Mouse (Mus musculus) midbrain, embryonic 14.5 days (tissue): ENCODE measurements around the gene Snai1. TPM values are rescaled to one million over a fixed set of nuclear protein-coding genes. Genes with fewer than 3 reads are reported as not detected.

ENCODE experiments used
- ATAC-seq: fragments of 200-750 bp; cut with Nextera tagmentation; 2 replicates; pipeline ENCODE4 v1.8.0; 2017; ENCODE audit warnings: moderate number of reproducible peaks, moderate library complexity; ENCODE audit not compliant: low FRiP score, low TSS enrichment
- DNase-seq: peaks from one replicate; pipeline ENCODE4 v3.0.0-alpha.2; 2015
- H3K27ac ChIP-seq: fragments of 300-500 bp; sonication (generic); replicated peaks from 2 replicates; pipeline ENCODE4 v1.5.1; 2014; ENCODE audit warnings: mild to moderate bottlenecking, low read depth, low read length, moderate library complexity
- H3K27me3 ChIP-seq: fragments of 300-500 bp; sonication (generic); 2 replicates; pipeline ENCODE4 v1.6.1; 2014; ENCODE audit warnings: low read length, control low read depth, mixed read lengths; ENCODE audit not compliant: control insufficient read depth, insufficient read depth
- H3K36me3 ChIP-seq: fragments of 300-500 bp; sonication (generic); 2 replicates; pipeline ENCODE4 v1.6.1; 2014; ENCODE audit warnings: low read length, control low read depth; ENCODE audit not compliant: control insufficient read depth, insufficient read depth
- H3K4me1 ChIP-seq: fragments of 300-500 bp; sonication (generic); 2 replicates; pipeline ENCODE4 v1.6.1; 2014; ENCODE audit warnings: mild to moderate bottlenecking, antibody characterized with exemption, low read length, control low read depth; ENCODE audit not compliant: control insufficient read depth, insufficient read depth
- H3K4me2 ChIP-seq: fragments of 300-500 bp; sonication (generic); 2 replicates; pipeline ENCODE4 v1.6.1; 2014; ENCODE audit warnings: mild to moderate bottlenecking, low read length, moderate library complexity
- H3K4me3 ChIP-seq: fragments of 300-500 bp; sonication (generic); replicated peaks from 2 replicates; pipeline ENCODE4 v1.5.1; 2014; ENCODE audit warnings: low read depth, low read length
- H3K9ac ChIP-seq: fragments of 300-500 bp; sonication (generic); replicated peaks from 2 replicates; pipeline ENCODE4 v1.6.1; 2014; ENCODE audit warnings: mild to moderate bottlenecking, low read length, moderate library complexity
- H3K9me3 ChIP-seq: fragments of 300-500 bp; sonication (generic); 2 replicates; pipeline ENCODE4 v1.6.1; 2016; ENCODE audit warnings: low read length, control low read depth, mixed read lengths; ENCODE audit not compliant: control insufficient read depth
- WGBS: fragments of 180-500 bp; shearing (Covaris S2); extraction: QIAGEN DNeasy Blood & Tissue Kit; methylation state at CpG from one replicate; pipeline ENCODE4 v1.1.7; 2014; 5-methylcytosine and 5-hydroxymethylcytosine counted together
- polyA plus RNA-seq: library from polyadenylated mRNA; unstranded; fragments of >200 nt; fragmentation: Nextera tagmentation; extraction: Ambion mirVana; gene quantifications from 2 replicates; pipeline ENCODE4 v1.2.1, GENCODE M21; 2014

The Snai1 gene
- polyA plus RNA-seq, 1 experiment from 2014 or later: 4.4 TPM

DNA sequence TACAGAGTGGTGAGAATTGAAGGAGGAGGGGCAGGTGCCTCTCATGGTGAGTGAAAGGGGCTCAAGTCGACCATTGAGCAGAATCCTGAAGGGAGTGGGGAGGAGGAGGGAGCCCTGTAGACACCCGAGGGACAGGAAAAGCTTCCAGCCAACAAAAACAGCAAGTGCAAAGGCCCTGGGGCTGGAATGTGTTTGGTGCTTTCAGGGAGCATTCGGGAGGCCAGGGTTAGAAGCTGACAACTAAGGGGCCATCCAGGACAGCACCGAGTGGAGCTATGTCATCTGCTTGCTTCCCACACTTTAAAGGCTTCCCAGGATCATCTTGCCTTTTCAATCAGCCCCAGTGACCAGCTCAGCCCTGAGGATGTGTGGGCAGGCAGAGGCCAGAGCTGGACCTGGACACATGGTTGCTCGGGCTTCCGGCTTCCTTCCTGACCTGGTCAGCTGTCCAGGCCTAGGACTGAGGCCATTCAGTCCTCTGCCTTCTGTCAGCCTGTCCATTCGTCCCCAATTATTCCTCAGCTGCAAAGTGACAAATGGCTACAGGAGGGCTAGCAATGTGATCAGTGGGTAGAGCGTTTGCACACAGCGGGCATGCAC is 39.3 kb downstream of the Snai1 start:
- Histone ChIP-seq H3K27me3 (no peaks in the 10 kb centered on the region), H3K9ac (no peak overlapping the region), H3K9me3 (no peaks in the 10 kb centered on the region), H3K4me2 (no peak overlapping the region), H3K36me3 (no peaks in the 10 kb centered on the region), H3K27ac (no peak overlapping the region), H3K4me1 (no peaks in the 10 kb centered on the region), H3K4me3 (no peak overlapping the region)
- WGBS: 68% methylated on average over 9 of the region's 9 CpGs
- ATAC-seq: no peak
- no peak for DNase-seq

DNA sequence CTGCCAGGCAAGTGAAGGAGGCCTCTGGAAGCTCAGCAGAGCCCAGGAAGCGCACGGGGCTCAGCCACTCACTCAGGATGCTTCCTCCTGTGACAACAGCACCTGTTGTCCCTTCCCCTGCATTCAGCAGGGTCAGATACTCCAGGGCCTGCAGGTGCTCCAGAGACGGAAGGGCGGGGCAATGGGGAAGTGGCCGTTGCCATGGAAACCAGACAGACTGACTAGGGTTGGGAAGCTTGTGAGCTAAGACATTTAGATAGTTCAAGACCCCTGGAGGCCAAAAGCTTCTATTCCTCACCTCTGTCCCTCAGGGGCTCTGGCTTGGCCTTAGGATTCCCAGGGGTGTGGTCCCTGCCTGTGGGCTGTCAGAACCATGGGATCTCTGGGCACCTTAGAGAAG is 40.5 kb downstream of the Snai1 start:
- Histone ChIP-seq H3K36me3 (no peaks in the 10 kb centered on the region), H3K9me3 (no peaks in the 10 kb centered on the region), H3K4me3 (no peak overlapping the region), H3K4me1 (no peaks in the 10 kb centered on the region), H3K27ac (no peak overlapping the region), H3K4me2 (no peak overlapping the region), H3K9ac (no peak overlapping the region), H3K27me3 (no peaks in the 10 kb centered on the region)
- WGBS: 41% methylated on average over 5 of the region's 5 CpGs
- no peak for DNase-seq
- ATAC-seq: no peak

DNA sequence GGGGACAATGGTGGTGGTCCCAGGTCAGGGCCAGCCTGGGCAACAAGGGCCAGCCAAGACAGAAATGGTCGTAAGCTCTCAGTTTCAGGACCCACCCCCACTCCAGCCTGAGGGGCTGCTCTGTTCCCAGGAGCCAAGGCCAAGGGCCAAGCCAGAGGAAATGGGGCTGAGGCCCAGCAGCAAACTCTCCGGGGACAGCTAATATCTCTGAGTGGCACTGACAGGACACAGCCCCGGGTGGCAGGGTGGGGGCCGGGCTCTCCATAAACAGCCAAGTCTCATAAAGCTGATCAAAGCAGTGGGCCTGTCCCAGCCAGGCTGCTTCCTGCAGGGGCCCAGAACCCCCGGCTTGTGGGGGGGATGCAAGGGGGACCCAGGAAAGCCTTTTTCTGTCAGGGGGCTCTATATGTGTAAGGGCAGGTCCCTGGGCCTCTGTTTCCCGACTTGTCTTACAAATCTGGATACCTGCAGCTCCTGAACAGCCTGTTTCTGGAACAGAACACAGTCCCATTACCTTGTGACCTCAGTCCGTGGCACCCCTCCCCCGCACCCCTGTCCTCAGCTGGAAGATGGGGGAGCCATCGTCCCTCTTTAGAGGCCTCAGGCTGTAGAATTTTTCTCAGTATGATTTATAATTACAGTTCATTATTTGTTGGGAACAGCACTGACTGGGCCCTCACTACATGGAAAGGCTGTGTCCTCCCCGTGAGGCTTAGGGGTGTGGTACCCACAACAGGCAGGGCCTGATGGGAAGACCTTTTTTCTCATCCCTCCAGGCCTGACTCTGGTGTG is 45.4 kb downstream of the Snai1 start:
- ATAC-seq: no peak
- H3K9ac ChIP-seq: no peak overlapping the region
- no peaks in the 10 kb centered on the region for H3K36me3 ChIP-seq
- H3K27ac ChIP-seq: no peak overlapping the region
- no peak overlapping the region for H3K4me2 ChIP-seq
- no peaks in the 10 kb centered on the region for H3K9me3 ChIP-seq
- no peaks in the 10 kb centered on the region for H3K4me1 ChIP-seq
- 46% methylated on average over 10 of the region's 10 CpGs for WGBS
- no peak overlapping the region for H3K4me3 ChIP-seq
- DNase-seq: no peak
- no peaks in the 10 kb centered on the region for H3K27me3 ChIP-seq

DNA sequence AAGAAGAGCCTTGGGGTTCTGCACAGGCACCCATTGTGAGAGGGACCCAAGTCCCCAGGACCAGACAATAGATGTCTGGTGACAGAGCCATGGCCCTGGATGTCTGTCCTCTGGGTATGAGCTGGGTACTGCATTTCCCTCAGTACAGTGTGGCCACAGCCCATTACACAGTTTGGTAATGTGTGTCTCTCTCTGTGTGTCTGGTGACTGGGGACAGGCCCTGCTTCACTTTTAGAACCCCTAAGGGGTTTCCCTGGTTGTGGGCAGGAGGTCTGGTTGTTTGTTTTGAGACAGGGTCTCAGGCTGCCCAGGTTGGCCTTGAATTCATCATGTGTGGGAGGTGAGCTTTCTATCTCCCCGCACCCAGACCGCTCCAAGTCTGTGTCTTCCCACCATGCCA is 47.3 kb downstream of the Snai1 start:
- ATAC-seq (no peak), DNase-seq (no peak)
- Histone ChIP-seq H3K27ac (no peak overlapping the region), H3K9ac (no peak overlapping the region), H3K4me3 (no peak overlapping the region), H3K4me1 (no peaks in the 10 kb centered on the region), H3K9me3 (no peaks in the 10 kb centered on the region), H3K36me3 (no peaks in the 10 kb centered on the region), H3K27me3 (no peaks in the 10 kb centered on the region), H3K4me2 (no peak overlapping the region)
- 92% methylated on average over 2 of the region's 2 CpGs for WGBS

DNA sequence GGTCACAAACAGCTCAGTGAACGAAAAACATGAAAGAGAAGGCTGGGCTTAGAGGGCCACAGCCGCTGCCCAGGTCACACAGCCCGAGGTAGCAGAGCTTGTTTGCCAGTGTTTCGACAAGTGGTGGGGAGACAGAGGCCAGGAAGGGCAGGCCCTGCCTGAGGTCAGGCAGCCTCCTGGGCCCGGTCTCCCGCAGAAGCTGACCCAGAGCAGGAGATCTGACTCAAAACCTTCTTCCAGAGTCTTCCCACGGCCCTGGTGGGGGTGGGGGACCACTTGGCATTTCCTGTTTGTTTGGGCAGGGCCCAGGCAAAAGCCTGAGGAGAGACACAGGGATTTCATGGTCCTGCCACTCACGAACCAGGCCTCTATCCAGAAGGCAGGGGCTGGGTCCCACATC is 48.0 kb downstream of the Snai1 start:
- no peak overlapping the region for H3K4me3 ChIP-seq
- no peak for ATAC-seq
- H3K27ac ChIP-seq: no peak overlapping the region
- no peaks in the 10 kb centered on the region for H3K9me3 ChIP-seq
- H3K9ac ChIP-seq: 0 out of 2 replicates have a peak overlapping the region, but pooled peaks have one; percentile 2
- no peaks in the 10 kb centered on the region for H3K36me3 ChIP-seq
- H3K27me3 ChIP-seq: no peaks in the 10 kb centered on the region
- no peaks in the 10 kb centered on the region for H3K4me1 ChIP-seq
- WGBS: 28% methylated on average over 8 of the region's 8 CpGs
- DNase-seq: no peak
- H3K4me2 ChIP-seq: no peak overlapping the region

GRCm38 (mm10) chr2:167586976-167587375 is 49.0 kb downstream of the Snai1 start:
- WGBS: 38% methylated on average over 9 of the region's 9 CpGs
- no peak overlapping the region for H3K27ac ChIP-seq
- H3K27me3 ChIP-seq: no peaks in the 10 kb centered on the region
- H3K36me3 ChIP-seq: no peaks in the 10 kb centered on the region
- no peak for DNase-seq
- H3K4me3 ChIP-seq: no peak overlapping the region
- H3K9me3 ChIP-seq: no peaks in the 10 kb centered on the region
- no peak for ATAC-seq
- no peak overlapping the region for H3K9ac ChIP-seq
- H3K4me1 ChIP-seq: no peaks in the 10 kb centered on the region
- no peak overlapping the region for H3K4me2 ChIP-seq

GRCm38 (mm10) chr2:167588774-167589577 is 51.0 kb downstream of the Snai1 start:
- Histone ChIP-seq H3K27me3 (no peaks in the 10 kb centered on the region), H3K4me1 (no peaks in the 10 kb centered on the region), H3K4me2 (no peak overlapping the region), H3K9ac (no peak overlapping the region), H3K4me3 (no peak overlapping the region), H3K36me3 (no peaks in the 10 kb centered on the region), H3K27ac (no peak overlapping the region), H3K9me3 (no peaks in the 10 kb centered on the region)
- no peak for DNase-seq
- WGBS: 16% methylated on average over 21 of the region's 21 CpGs
- ATAC-seq: no peak
